Mouse (Mus musculus) mammary gland, adult 2 months (tissue): ENCODE measurements around the gene Rnf20. TPM values are rescaled to one million over a fixed set of nuclear protein-coding genes. Genes with fewer than 3 reads are reported as not detected.

Experiments used
- polyA plus RNA-seq: library from polyadenylated mRNA; depleted of rRNA; stranded (reverse); fragments of >200 nt; gene quantifications from 2 replicates; pipeline ENCODE4 v1.2.3, GENCODE M21; 2012; ENCODE audit warnings: low replicate concordance; rRNA removed

Gene Rnf20
- 18.2 and 19.4 TPM in 2 replicates for polyA plus RNA-seq

GRCm38 (mm10) chr4:49631319-49632138, at the start of gene Rnf20:
Gene Rnf20, plus strand, starts transcription at chr4:49632006.

GRCm38 (mm10) chr4:49597183-49598100, 34.4 kb upstream of the Rnf20 start, which contains the start of gene Tmem246:
Gene Tmem246, minus strand, starts transcription at chr4:49597876.

GRCm38 (mm10) chr4:49681812-49682211, 50.0 kb downstream of the Rnf20 start, which contains the start of gene Ppp3r2:
Gene Ppp3r2, minus strand, starts transcription at chr4:49682024.

Other genes with a start within 250 kb of the Rnf20 start
- gene Acnat2, start 223.9 kb upstream of the Rnf20 start, polyA plus RNA-seq, result 0.10 TPM in 1 of 2 replicates, not detected in the other
- 0.08 TPM in 1 of 2 replicates, not detected in the other for gene Acnat1, start 158.1 kb upstream of the Rnf20 start, polyA plus RNA-seq
- gene Baat, start 125.4 kb upstream of the Rnf20 start, polyA plus RNA-seq, result 0.20 TPM in 1 of 2 replicates, not detected in the other
- gene Mrpl50, start 110.9 kb upstream of the Rnf20 start, polyA plus RNA-seq, result 1.9 and 6.2 TPM in 2 replicates
- 0.60 and 1.0 TPM in 2 replicates for gene Zfp189, start 110.8 kb upstream of the Rnf20 start, polyA plus RNA-seq
- 0.34 and 7.2 TPM in 2 replicates for gene Aldob, start 82.5 kb upstream of the Rnf20 start, polyA plus RNA-seq
- gene Tmem246, start 34.1 kb upstream of the Rnf20 start, polyA plus RNA-seq, result 12.2 and 20.4 TPM in 2 replicates
- not detected in 2 replicates for gene Ppp3r2, start 50.0 kb downstream of the Rnf20 start, polyA plus RNA-seq
- 0.14 and 0.27 TPM in 2 replicates for gene Grin3a, start 213.7 kb downstream of the Rnf20 start, polyA plus RNA-seq